Mouse (Mus musculus): ENCODE measurements around the gene Serinc5. TPM values are rescaled to one million over a fixed set of nuclear protein-coding genes. Genes with fewer than 3 reads are reported as not detected.
"Not testable (repeated sequence)": the region's sequence is repeated elsewhere in the genome, so short reads cannot be mapped to it uniquely, and the experiment has no call there.

The Serinc5 gene
- polyA plus RNA-seq, 1 experiment from 2014 or later: 15.4 TPM

- H3K4me1 ChIP-seq (replicated peaks): peaks cover 43% of the 10 kb centered on the region
- H3K9ac ChIP-seq: no peak overlapping the region
- peak; percentile 86 for ATAC-seq (ENCODE audit: insufficient number of reproducible peaks, low FRiP score)
- no peak overlapping the region for H3K4me3 ChIP-seq
- 7% methylated on average over 12 of the region's 12 CpGs for WGBS
- H3K36me3 ChIP-seq: no peaks in the 10 kb centered on the region
- no peaks in the 10 kb centered on the region for H3K9me3 ChIP-seq (replicated peaks)
- H3K4me2 ChIP-seq: peak overlapping the region; percentile 46
- no peaks in the 10 kb centered on the region for H3K27me3 ChIP-seq (replicated peaks)
- peak overlapping the region; percentile 19; the same call in 1 of the 2 replicates for H3K27ac ChIP-seq (ENCODE audit: poor library complexity, severe bottlenecking)
Observed at GRCm38 (mm10) chr13:92592786-92593635, 17.9 kb upstream of the Serinc5 start.

GRCm38 (mm10) chr13:92593731-92594396, 17.0 kb upstream of the Serinc5 start:
- no peak overlapping the region for H3K4me3 ChIP-seq
- H3K9me3 ChIP-seq (replicated peaks): no peaks in the 10 kb centered on the region
- H3K4me2 ChIP-seq: no peak overlapping the region
- H3K36me3 ChIP-seq: no peaks in the 10 kb centered on the region
- peak overlapping the region; percentile 56 for H3K27ac ChIP-seq (ENCODE audit: poor library complexity, severe bottlenecking)
- H3K9ac ChIP-seq: no peak overlapping the region
- no peaks in the 10 kb centered on the region for H3K27me3 ChIP-seq (replicated peaks)
- 21% methylated on average over 3 of the region's 3 CpGs for WGBS
- peaks cover 38% of the 10 kb centered on the region for H3K4me1 ChIP-seq (replicated peaks)
- ATAC-seq (ENCODE audit: insufficient number of reproducible peaks, low FRiP score): 0 out of 2 replicates have a peak, but pooled peaks have one; percentile 40

- H3K4me3 ChIP-seq: no peak overlapping the region
- no peaks in the 10 kb centered on the region for H3K36me3 ChIP-seq
- H3K4me1 ChIP-seq (replicated peaks): peaks cover 34% of the 10 kb centered on the region
- no peak for ATAC-seq (ENCODE audit: insufficient number of reproducible peaks, low FRiP score)
- peak overlapping the region; percentile 56 for H3K27ac ChIP-seq (ENCODE audit: poor library complexity, severe bottlenecking)
- no peak overlapping the region for H3K9ac ChIP-seq
- no peaks in the 10 kb centered on the region for H3K27me3 ChIP-seq (replicated peaks)
- no peak overlapping the region for H3K4me2 ChIP-seq
- no peaks in the 10 kb centered on the region for H3K9me3 ChIP-seq (replicated peaks)
- WGBS: 61% methylated on average over 6 of the region's 6 CpGs
Observed at GRCm38 (mm10) chr13:92594481-92594880, 16.4 kb upstream of the Serinc5 start.

- H3K36me3 ChIP-seq: no peaks in the 10 kb centered on the region
- no peaks in the 10 kb centered on the region for H3K9me3 ChIP-seq (replicated peaks)
- 80% methylated on average over 3 of the region's 3 CpGs for WGBS
- no peak overlapping the region for H3K4me3 ChIP-seq
- no peak for ATAC-seq (ENCODE audit: insufficient number of reproducible peaks, low FRiP score)
- peaks cover 34% of the 10 kb centered on the region for H3K4me1 ChIP-seq (replicated peaks)
- no peak overlapping the region for H3K9ac ChIP-seq
- no peak overlapping the region for H3K4me2 ChIP-seq
- H3K27ac ChIP-seq (ENCODE audit: poor library complexity, severe bottlenecking): no peak overlapping the region
- H3K27me3 ChIP-seq (replicated peaks): no peaks in the 10 kb centered on the region
Observed at GRCm38 (mm10) chr13:92594907-92595306, 16.0 kb upstream of the Serinc5 start.

- no peak for ATAC-seq (ENCODE audit: insufficient number of reproducible peaks, low FRiP score)
- Histone ChIP-seq H3K4me3 (no peak overlapping the region), H3K9me3 (replicated peaks) (no peaks in the 10 kb centered on the region), H3K36me3 (no peaks in the 10 kb centered on the region), H3K4me2 (no peak overlapping the region), H3K9ac (no peak overlapping the region), H3K27ac (ENCODE audit: poor library complexity, severe bottlenecking) (no peak overlapping the region), H3K4me1 (replicated peaks) (peaks cover 34% of the 10 kb centered on the region), H3K27me3 (replicated peaks) (no peaks in the 10 kb centered on the region)
- 53% methylated on average over 3 of the region's 3 CpGs for WGBS
Observed at GRCm38 (mm10) chr13:92595424-92595823, 15.5 kb upstream of the Serinc5 start.

GRCm38 (mm10) chr13:92605306-92605705, 5.6 kb upstream of the Serinc5 start:
- H3K9ac ChIP-seq; ATAC-seq (ENCODE audit: insufficient number of reproducible peaks, low FRiP score): not testable (repeated sequence)

GRCm38 (mm10) chr13:92609486-92610310, 1.2 kb upstream of the Serinc5 start:
- peak overlapping the region; percentile 96 for H3K27ac ChIP-seq (ENCODE audit: poor library complexity, severe bottlenecking)
- peak overlapping the region; percentile 72 for H3K4me3 ChIP-seq
- no peaks in the 10 kb centered on the region for H3K36me3 ChIP-seq
- no peaks in the 10 kb centered on the region for H3K27me3 ChIP-seq (replicated peaks)
- WGBS: 5% methylated on average over 13 of the region's 13 CpGs
- no peaks in the 10 kb centered on the region for H3K9me3 ChIP-seq (replicated peaks)
- peak overlapping the region; percentile 80 for H3K9ac ChIP-seq
- ATAC-seq (ENCODE audit: insufficient number of reproducible peaks, low FRiP score): no peak
- H3K4me2 ChIP-seq: peak overlapping the region; percentile 75
- H3K4me1 ChIP-seq (replicated peaks): peaks cover 16% of the 10 kb centered on the region

More at GRCm38 (mm10) chr13:92605306-92605705, 5.6 kb upstream of the Serinc5 start:
- not testable (repeated sequence) for H3K4me1 ChIP-seq (replicated peaks); H3K27ac ChIP-seq (ENCODE audit: poor library complexity, severe bottlenecking); H3K4me3 ChIP-seq; H3K9me3 ChIP-seq (replicated peaks); H3K27me3 ChIP-seq (replicated peaks); H3K36me3 ChIP-seq; H3K4me2 ChIP-seq
- 79% methylated on average over 4 of the region's 4 CpGs for WGBS

GRCm38 (mm10) chr13:92611254-92611784, 428 bp downstream of the Serinc5 start:
- Histone ChIP-seq H3K4me1 (replicated peaks) (peaks cover 16% of the 10 kb centered on the region), H3K4me3 (peak overlapping the region; percentile 72), H3K9me3 (replicated peaks) (no peaks in the 10 kb centered on the region), H3K36me3 (no peaks in the 10 kb centered on the region), H3K27ac (ENCODE audit: poor library complexity, severe bottlenecking) (peak overlapping the region; percentile 83), H3K27me3 (replicated peaks) (no peaks in the 10 kb centered on the region), H3K4me2 (peak overlapping the region; percentile 75), H3K9ac (peak overlapping the region; percentile 81)
- ATAC-seq (ENCODE audit: insufficient number of reproducible peaks, low FRiP score): peak; percentile 56
- WGBS: under 1% methylated on average over 43 of the region's 43 CpGs

GRCm38 (mm10) chr13:92611917-92612316, 1.0 kb downstream of the Serinc5 start:
- H3K27me3 ChIP-seq (replicated peaks): no peaks in the 10 kb centered on the region
- H3K4me3 ChIP-seq: peak overlapping the region; percentile 72
- WGBS: 9% methylated on average over 7 of the region's 7 CpGs
- H3K36me3 ChIP-seq: no peaks in the 10 kb centered on the region
- ATAC-seq (ENCODE audit: insufficient number of reproducible peaks, low FRiP score): no peak
- peak overlapping the region; percentile 75 for H3K4me2 ChIP-seq
- H3K9me3 ChIP-seq (replicated peaks): no peaks in the 10 kb centered on the region
- H3K9ac ChIP-seq: peak overlapping the region; percentile 81
- peaks cover 16% of the 10 kb centered on the region for H3K4me1 ChIP-seq (replicated peaks)
- H3K27ac ChIP-seq (ENCODE audit: poor library complexity, severe bottlenecking): 0 out of 2 replicates have a peak overlapping the region, but pooled peaks have one; percentile 83

- no peak for ATAC-seq (ENCODE audit: insufficient number of reproducible peaks, low FRiP score)
- 64% methylated on average over 5 of the region's 5 CpGs for whole genome bisulfite sequencing
- Histone ChIP-seq H3K27me3 (replicated peaks) (no peaks in the 10 kb centered on the region), H3K27ac (ENCODE audit: poor library complexity, severe bottlenecking) (no peak overlapping the region), H3K9ac (no peak overlapping the region), H3K4me1 (replicated peaks) (peaks cover 16% of the 10 kb centered on the region), H3K36me3 (no peaks in the 10 kb centered on the region), H3K9me3 (replicated peaks) (no peaks in the 10 kb centered on the region), H3K4me3 (no peak overlapping the region), H3K4me2 (peak overlapping the region; percentile 75)
Observed at GRCm38 (mm10) chr13:92613094-92613493, 2.2 kb downstream of the Serinc5 start.
